8 mouse cellular contexts compared by ENCODE assay signal in genomic region chr19:6969291-6969664, GRCm38 (mm10). TPM values are rescaled to one million over a fixed set of nuclear protein-coding genes. Genes with fewer than 3 reads are reported as not detected.
A peak's percentile ranks its signal among the peaks of the same experiment; 100 is the strongest.
DNase-seq lines count a peak whose midpoint lies in the region; ATAC-seq and TF ChIP-seq lines count a peak whose summit lies in the region.

No protein-coding gene starts in this region.

- peaks cover 23% of the 10 kb centered on the region for H3K36me3 ChIP-seq in heart, embryonic 14.5 days (ENCODE audit: control insufficient read depth, insufficient read depth, low read length)
- H3K36me3 ChIP-seq in G1E (replicated peaks): peaks cover 31% of the 10 kb centered on the region
- no peaks in the 10 kb centered on the region for H3K36me3 ChIP-seq in hindbrain, embryonic 11.5 days (ENCODE audit: control insufficient read depth, insufficient read depth, low read length)
- H3K36me3 ChIP-seq in midbrain, embryonic 11.5 days (ENCODE audit: control insufficient read depth, insufficient read depth, low read length): no peaks in the 10 kb centered on the region

- peak overlapping the region in 1 of 2 experiments; percentile 41; a peak in 2 of 4 replicates for H3K27ac ChIP-seq in heart, embryonic 14.5 days (replicated peaks in 1 of 2; ENCODE audit: control insufficient read depth in 1 of 2, insufficient read depth in 1 of 2, low read depth in 2 of 2, low read length in 2 of 2)
- no peak overlapping the region for H3K27ac ChIP-seq in hindbrain, embryonic 11.5 days (ENCODE audit: low read depth, low read length)
- H3K27ac ChIP-seq in midbrain, embryonic 11.5 days (ENCODE audit: low read depth, low read length): no peak overlapping the region

- ATAC-seq in heart, embryonic 14.5 days (ENCODE audit: insufficient number of reproducible peaks, insufficient read depth, low FRiP score, low read depth): no peak
- no peak for ATAC-seq in G1E (ENCODE audit: extremely low read depth, insufficient number of reproducible peaks, low FRiP score, poor library complexity, severe bottlenecking)
- no peak for ATAC-seq in hindbrain, embryonic 11.5 days (ENCODE audit: low FRiP score)
- ATAC-seq in midbrain, embryonic 11.5 days (ENCODE audit: low FRiP score): 0 out of 2 replicates have a peak, but pooled peaks have one; percentile 2

- no peaks in the 10 kb centered on the region for H3K9me3 ChIP-seq in heart, embryonic 14.5 days (ENCODE audit: control insufficient read depth, low read length)
- H3K9me3 ChIP-seq in G1E (replicated peaks): no peaks in the 10 kb centered on the region
- H3K9me3 ChIP-seq in hindbrain, embryonic 11.5 days (ENCODE audit: control insufficient read depth, low read length): no peaks in the 10 kb centered on the region
- no peaks in the 10 kb centered on the region for H3K9me3 ChIP-seq in midbrain, embryonic 11.5 days (ENCODE audit: control insufficient read depth, low read length)

- intact Hi-C loops in heart, postnatal 10 days (cut with DNase I): loop anchor here (2.0 kb wide), 2 partner anchors 16 to 44 kb away; partner anchors contain the start of gene Catsperz

- H3K4me1 ChIP-seq in heart, embryonic 14.5 days (ENCODE audit: control insufficient read depth in 2 of 2, insufficient read depth in 2 of 2, low read length in 2 of 2): peaks cover 26 to 40% of the 10 kb centered on the region in 2 experiments
- H3K4me1 ChIP-seq in G1E (ENCODE audit: insufficient read depth, low read depth, low read length): peaks cover 85% of the 10 kb centered on the region
- peaks cover 5% of the 10 kb centered on the region for H3K4me1 ChIP-seq in hindbrain, embryonic 11.5 days (replicated peaks; ENCODE audit: control insufficient read depth, insufficient read depth, low read length)
- H3K4me1 ChIP-seq in midbrain, embryonic 11.5 days (ENCODE audit: control insufficient read depth, insufficient read depth, low read length): peaks cover 17% of the 10 kb centered on the region

- under 1% methylated on average over 20 of the region's 20 CpGs for WGBS in heart, embryonic 14.5 days
- under 1% methylated on average over 18 of the region's 20 CpGs for WGBS in hindbrain, embryonic 11.5 days
- 2% methylated on average over 20 of the region's 20 CpGs for WGBS in midbrain, embryonic 11.5 days

- DNase-seq in heart, postnatal 10 days: no peak
- no peak for DNase-seq in G1E (ENCODE audit: low spot score)
- no peak for DNase-seq in hindbrain, embryonic 11.5 days (ENCODE audit: low spot score)
- DNase-seq in midbrain, embryonic 11.5 days (ENCODE audit: low spot score, missing footprints): no peak
- DNase-seq in adrenal gland, postnatal 10 days: no peak
- DNase-seq in thymus, postnatal 0 days (ENCODE audit: low spot score): no peak
- DNase-seq in spleen, adult 18-20 months: no peak

- peak overlapping the region; percentile 70 for H3K4me2 ChIP-seq in heart, embryonic 14.5 days (ENCODE audit: low read length)
- H3K4me2 ChIP-seq in hindbrain, embryonic 11.5 days (replicated peaks; ENCODE audit: low read depth, low read length): peak overlapping the region; percentile 54
- H3K4me2 ChIP-seq in midbrain, embryonic 11.5 days: peak overlapping the region; percentile 51

- H3K4me3 ChIP-seq in heart, embryonic 14.5 days (ENCODE audit: control insufficient read depth in 1 of 2, insufficient read depth in 1 of 2, low read depth in 1 of 2, low read length in 2 of 2): peak overlapping the region; percentile 66 to 74
- H3K4me3 ChIP-seq in G1E (ENCODE audit: low read depth, low read length): peak overlapping the region; percentile 80
- H3K4me3 ChIP-seq in hindbrain, embryonic 11.5 days (ENCODE audit: low read depth, low read length): peak overlapping the region; percentile 38
- H3K4me3 ChIP-seq in midbrain, embryonic 11.5 days (ENCODE audit: low read depth, low read length): peak overlapping the region; percentile 42

- H3K27me3 ChIP-seq in heart, embryonic 14.5 days (ENCODE audit: control insufficient read depth, insufficient read depth, low read length): no peaks in the 10 kb centered on the region
- no peaks in the 10 kb centered on the region for H3K27me3 ChIP-seq in G1E (ENCODE audit: insufficient read depth, low read length)
- H3K27me3 ChIP-seq in hindbrain, embryonic 11.5 days (ENCODE audit: control insufficient read depth, insufficient read depth, low read length): peaks cover 8% of the 10 kb centered on the region
- peaks cover 20% of the 10 kb centered on the region for H3K27me3 ChIP-seq in midbrain, embryonic 11.5 days (ENCODE audit: control insufficient read depth, insufficient read depth, low read length)

- no peak for TF ChIP-seq CTCF in G1E (IDR thresholded peaks at IDR 0.05; ENCODE audit: low read depth, low read length)

- H3K9ac ChIP-seq in heart, embryonic 14.5 days (ENCODE audit: low read length): peak overlapping the region; percentile 81
- H3K9ac ChIP-seq in hindbrain, embryonic 11.5 days (ENCODE audit: low read depth, low read length): peak overlapping the region; percentile 61; the same call in 1 of the 2 replicates
- peak overlapping the region; percentile 57 for H3K9ac ChIP-seq in midbrain, embryonic 11.5 days (ENCODE audit: low read length)

RNA-seq across cellular contexts. Expression of gene Ppp1r14b, which starts 5.5 kb away (rescaled TPM):
- polyA plus RNA-seq in heart, embryonic 14.5 days (2014; fragmentation: Nextera tagmentation; extraction: Ambion mirVana): 170 and 184 TPM in 2 replicates
- total RNA-seq in heart, postnatal 10 days (2021): 100 to 1,000 TPM; 168 to 180 TPM
- total RNA-seq in G1E (2014; fragmentation: Nextera tagmentation): 74.0 and 111 TPM in 2 replicates
- total RNA-seq in G1E (2017): 141 and 168 TPM in 2 replicates
- 281 and 350 TPM in 2 replicates for polyA plus RNA-seq in G1E (2012)
- 180 and 249 TPM in 2 replicates for polyA plus RNA-seq in hindbrain, embryonic 11.5 days (2014; fragmentation: Nextera tagmentation; extraction: Ambion mirVana)
- 245 and 285 TPM in 2 replicates for polyA plus RNA-seq in midbrain, embryonic 11.5 days (2014; fragmentation: Nextera tagmentation; extraction: Ambion mirVana)
- 100 to 1,000 TPM; 289 to 333 TPM for total RNA-seq in adrenal gland, postnatal 10 days (2021)
- 421 and 425 TPM in 2 replicates for polyA plus RNA-seq in thymus, postnatal 0 days (2015; fragmentation: Nextera tagmentation; extraction: Ambion mirVana)

RNA-seq across cellular contexts. Expression of gene Plcb3, which starts 7.0 kb away (rescaled TPM):
- 15.2 and 16.8 TPM in 2 replicates for polyA plus RNA-seq in heart, embryonic 14.5 days (2014; fragmentation: Nextera tagmentation; extraction: Ambion mirVana)
- total RNA-seq in heart, postnatal 10 days (2021): 10 to 100 TPM; 18.1 to 19.3 TPM
- 12.5 and 14.1 TPM in 2 replicates for total RNA-seq in G1E (2014; fragmentation: Nextera tagmentation)
- total RNA-seq in G1E (2017): 9.9 and 10.6 TPM in 2 replicates
- polyA plus RNA-seq in G1E (2012): 21.0 and 22.2 TPM in 2 replicates
- 14.6 and 14.8 TPM in 2 replicates for polyA plus RNA-seq in hindbrain, embryonic 11.5 days (2014; fragmentation: Nextera tagmentation; extraction: Ambion mirVana)
- polyA plus RNA-seq in midbrain, embryonic 11.5 days (2014; fragmentation: Nextera tagmentation; extraction: Ambion mirVana): 13.0 and 14.2 TPM in 2 replicates
- total RNA-seq in adrenal gland, postnatal 10 days (2021): 10 to 100 TPM; 45.7 to 63.5 TPM
- polyA plus RNA-seq in thymus, postnatal 0 days (2015; fragmentation: Nextera tagmentation; extraction: Ambion mirVana): 6.2 and 7.3 TPM in 2 replicates

RNA-seq across cellular contexts. Expression of gene Fkbp2, which starts 11.0 kb away (rescaled TPM):
- 64.2 and 65.1 TPM in 2 replicates for polyA plus RNA-seq in heart, embryonic 14.5 days (2014; fragmentation: Nextera tagmentation; extraction: Ambion mirVana)
- 10 to 100 TPM; 14.7 to 19.0 TPM for total RNA-seq in heart, postnatal 10 days (2021)
- total RNA-seq in G1E (2014; fragmentation: Nextera tagmentation) (72.6 and 120 TPM in 2 replicates), G1E (2017) (58.8 and 72.0 TPM in 2 replicates)
- 170 and 201 TPM in 2 replicates for polyA plus RNA-seq in G1E (2012)
- 73.7 and 79.3 TPM in 2 replicates for polyA plus RNA-seq in hindbrain, embryonic 11.5 days (2014; fragmentation: Nextera tagmentation; extraction: Ambion mirVana)
- 67.7 and 81.3 TPM in 2 replicates for polyA plus RNA-seq in midbrain, embryonic 11.5 days (2014; fragmentation: Nextera tagmentation; extraction: Ambion mirVana)
- total RNA-seq in adrenal gland, postnatal 10 days (2021): 10 to 100 TPM; 70.7 to 71.4 TPM
- 90.6 and 99.5 TPM in 2 replicates for polyA plus RNA-seq in thymus, postnatal 0 days (2015; fragmentation: Nextera tagmentation; extraction: Ambion mirVana)

RNA-seq across cellular contexts. Expression of gene Vegfb, which starts 18.2 kb away (rescaled TPM):
- polyA plus RNA-seq in heart, embryonic 14.5 days (2014; fragmentation: Nextera tagmentation; extraction: Ambion mirVana): 141 and 153 TPM in 2 replicates
- 100 to 1,000 TPM; 284 to 285 TPM for total RNA-seq in heart, postnatal 10 days (2021)
- total RNA-seq in G1E (2014; fragmentation: Nextera tagmentation) (29.6 and 41.0 TPM in 2 replicates), G1E (2017) (18.5 and 20.2 TPM in 2 replicates)
- polyA plus RNA-seq in G1E (2012): 92.6 and 118 TPM in 2 replicates
- polyA plus RNA-seq in hindbrain, embryonic 11.5 days (2014; fragmentation: Nextera tagmentation; extraction: Ambion mirVana): 21.4 TPM in 2 replicates
- 21.9 and 25.4 TPM in 2 replicates for polyA plus RNA-seq in midbrain, embryonic 11.5 days (2014; fragmentation: Nextera tagmentation; extraction: Ambion mirVana)
- 100 to 1,000 TPM; 110 to 139 TPM for total RNA-seq in adrenal gland, postnatal 10 days (2021)
- polyA plus RNA-seq in thymus, postnatal 0 days (2015; fragmentation: Nextera tagmentation; extraction: Ambion mirVana): 23.9 and 24.8 TPM in 2 replicates

RNA-seq across cellular contexts. Expression of gene Dnajc4, which starts 23.1 kb away (rescaled TPM):
- 40.0 and 42.9 TPM in 2 replicates for polyA plus RNA-seq in heart, embryonic 14.5 days (2014; fragmentation: Nextera tagmentation; extraction: Ambion mirVana)
- total RNA-seq in heart, postnatal 10 days (2021): 10 to 100 TPM; 59.4 to 62.4 TPM
- total RNA-seq in G1E (2014; fragmentation: Nextera tagmentation): 29.4 and 29.5 TPM in 2 replicates
- total RNA-seq in G1E (2017): 11.6 and 14.4 TPM in 2 replicates
- polyA plus RNA-seq in G1E (2012): 23.9 and 24.3 TPM in 2 replicates
- polyA plus RNA-seq in hindbrain, embryonic 11.5 days (2014; fragmentation: Nextera tagmentation; extraction: Ambion mirVana): 18.8 and 22.5 TPM in 2 replicates
- polyA plus RNA-seq in midbrain, embryonic 11.5 days (2014; fragmentation: Nextera tagmentation; extraction: Ambion mirVana): 17.9 and 21.0 TPM in 2 replicates
- total RNA-seq in adrenal gland, postnatal 10 days (2021): 10 to 100 TPM; 46.0 to 58.5 TPM
- polyA plus RNA-seq in thymus, postnatal 0 days (2015; fragmentation: Nextera tagmentation; extraction: Ambion mirVana): 17.9 and 21.3 TPM in 2 replicates
